ENCODE assay signal across 1 mouse cellular context in the genomic region with DNA sequence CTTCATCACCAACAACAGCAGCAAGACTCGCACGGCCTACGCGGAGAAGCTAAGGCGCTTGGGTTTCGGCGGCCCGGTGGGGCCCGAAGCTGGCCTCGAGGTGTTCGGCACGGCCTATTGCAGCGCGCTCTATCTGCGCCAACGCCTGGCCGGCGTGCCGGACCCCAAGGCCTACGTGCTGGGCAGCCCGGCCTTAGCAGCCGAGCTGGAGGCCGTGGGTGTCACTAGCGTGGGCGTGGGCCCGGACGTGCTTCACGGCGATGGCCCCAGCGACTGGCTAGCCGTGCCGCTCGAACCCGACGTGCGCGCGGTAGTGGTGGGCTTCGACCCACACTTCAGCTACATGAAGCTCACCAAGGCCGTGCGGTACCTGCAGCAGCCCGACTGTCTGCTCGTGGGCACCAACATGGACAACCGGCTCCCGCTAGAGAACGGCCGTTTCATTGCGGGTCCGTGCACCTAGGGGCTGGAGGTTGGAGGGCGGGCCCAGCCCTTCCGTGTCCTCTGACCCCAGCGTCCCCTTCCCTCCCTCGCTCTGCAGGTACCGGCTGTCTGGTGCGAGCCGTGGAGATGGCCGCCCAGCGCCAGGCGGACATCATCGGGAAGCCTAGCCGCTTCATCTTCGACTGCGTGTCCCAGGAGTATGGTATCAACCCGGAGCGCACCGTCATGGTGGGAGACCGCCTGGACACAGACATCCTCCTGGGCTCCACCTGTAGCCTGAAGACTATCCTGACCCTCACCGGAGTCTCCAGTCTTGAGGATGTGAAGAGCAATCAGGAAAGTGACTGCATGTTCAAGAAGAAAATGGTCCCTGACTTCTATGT.
TF ChIP-seq lines count a peak whose summit lies in the region.

No protein-coding gene starts in this region.

TF ChIP-seq in ES-E14, 5 proteins besides CTCF, POLR2A, EP300 and RAD21 (continued from another document):
- no peak for TF ChIP-seq ZC3H11A (IDR thresholded peaks at IDR 0.05; ENCODE audit: borderline replicate concordance, low read depth, low read length)
- TF ChIP-seq CHD2 (IDR thresholded peaks at IDR 0.05; ENCODE audit: low read depth, low read length) = no peak
